Mouse (Mus musculus) midbrain, embryonic 13.5 days (tissue): ENCODE measurements around the gene Esam. TPM values are rescaled to one million over a fixed set of nuclear protein-coding genes. Genes with fewer than 3 reads are reported as not detected.

Experiments used
- ATAC-seq: fragments of 200-750 bp; cut with Nextera tagmentation; 2 replicates; pipeline ENCODE4 v1.8.0; 2017; ENCODE audit warnings: mild to moderate bottlenecking, moderate TSS enrichment, moderate library complexity
- H3K27ac ChIP-seq: fragments of 300-500 bp; sonication (generic); 2 replicates; pipeline ENCODE4 v1.5.1; 2015; ENCODE audit warnings: inconsistent platforms, mild to moderate bottlenecking, moderate library complexity
- H3K27me3 ChIP-seq: fragments of 300-500 bp; sonication (generic); 2 replicates; pipeline ENCODE4 v1.6.1; 2015; ENCODE audit warnings: mild to moderate bottlenecking, inconsistent platforms
- H3K36me3 ChIP-seq: fragments of 300-500 bp; sonication (generic); 2 replicates; pipeline ENCODE4 v1.6.1; 2015; ENCODE audit warnings: mild to moderate bottlenecking, inconsistent platforms
- H3K4me1 ChIP-seq: fragments of 300-500 bp; sonication (generic); replicated peaks from 2 replicates; pipeline ENCODE4 v1.6.1; 2015; ENCODE audit warnings: inconsistent platforms
- H3K4me2 ChIP-seq: fragments of 300-500 bp; sonication (generic); replicated peaks from 2 replicates; pipeline ENCODE4 v1.6.1; 2015; ENCODE audit warnings: moderate library complexity, mild to moderate bottlenecking, inconsistent platforms
- H3K4me3 ChIP-seq: fragments of 300-500 bp; sonication (generic); replicated peaks from 2 replicates; pipeline ENCODE4 v1.5.1; 2015; ENCODE audit warnings: mild to moderate bottlenecking, inconsistent platforms
- H3K9ac ChIP-seq: fragments of 300-500 bp; sonication (generic); replicated peaks from 2 replicates; pipeline ENCODE4 v1.6.1; 2015; ENCODE audit warnings: mild to moderate bottlenecking, inconsistent platforms
- H3K9me3 ChIP-seq: fragments of 300-500 bp; sonication (generic); 2 replicates; pipeline ENCODE4 v1.6.1; 2016; ENCODE audit warnings: mild to moderate bottlenecking, inconsistent platforms
- WGBS: fragments of 180-500 bp; shearing (Covaris S2); methylation state at CpG from one replicate; pipeline ENCODE4 v1.1.7; 2015; 5-methylcytosine and 5-hydroxymethylcytosine counted together
- polyA plus RNA-seq: library from polyadenylated mRNA; unstranded; fragments of >200 nt; fragmentation: Nextera tagmentation; extraction: Ambion mirVana; gene quantifications from 2 replicates; pipeline ENCODE4 v1.2.1, GENCODE M21; 2015

Esam gene
- polyA plus RNA-seq, 1 experiment from 2014 or later: 34.5 TPM

DNA sequence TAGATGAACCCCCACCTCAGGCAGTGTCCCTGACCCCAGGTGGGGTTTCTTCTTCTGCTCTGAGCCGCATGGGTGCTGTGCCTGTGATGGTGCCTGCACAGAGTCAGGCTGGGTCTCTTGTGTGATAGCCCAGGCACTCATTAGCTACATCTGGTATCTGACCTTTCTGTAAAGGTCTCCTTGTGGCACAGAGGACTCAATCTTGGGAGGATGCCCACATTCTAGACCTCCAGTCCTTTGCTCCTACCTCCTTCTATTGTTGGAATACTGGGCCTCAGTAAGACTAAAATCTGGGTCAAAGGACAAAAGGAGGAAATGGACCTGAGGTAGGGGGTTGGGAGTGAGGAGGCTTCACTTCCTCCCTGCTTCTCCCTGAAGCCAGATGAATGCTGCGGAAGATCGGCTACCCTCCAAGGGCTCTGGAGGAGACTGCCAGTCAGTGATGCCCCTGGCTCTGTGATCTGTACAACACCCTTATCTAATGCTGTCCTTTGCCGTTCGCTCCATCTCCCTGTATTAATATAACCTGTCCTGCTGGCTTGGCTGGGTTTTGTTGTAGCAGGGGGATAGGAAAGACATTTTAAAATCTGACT is 9.9 kb downstream of the Esam start:
- no peaks in the 10 kb centered on the region for H3K4me1 ChIP-seq
- no peak for ATAC-seq
- 76% methylated on average over 5 of the region's 5 CpGs for WGBS
- no peak overlapping the region for H3K9ac ChIP-seq
- H3K9me3 ChIP-seq: no peaks in the 10 kb centered on the region
- H3K36me3 ChIP-seq: no peaks in the 10 kb centered on the region
- H3K4me3 ChIP-seq: no peak overlapping the region
- no peak overlapping the region for H3K27ac ChIP-seq
- no peak overlapping the region for H3K4me2 ChIP-seq
- peaks cover 31% of the 10 kb centered on the region for H3K27me3 ChIP-seq

DNA sequence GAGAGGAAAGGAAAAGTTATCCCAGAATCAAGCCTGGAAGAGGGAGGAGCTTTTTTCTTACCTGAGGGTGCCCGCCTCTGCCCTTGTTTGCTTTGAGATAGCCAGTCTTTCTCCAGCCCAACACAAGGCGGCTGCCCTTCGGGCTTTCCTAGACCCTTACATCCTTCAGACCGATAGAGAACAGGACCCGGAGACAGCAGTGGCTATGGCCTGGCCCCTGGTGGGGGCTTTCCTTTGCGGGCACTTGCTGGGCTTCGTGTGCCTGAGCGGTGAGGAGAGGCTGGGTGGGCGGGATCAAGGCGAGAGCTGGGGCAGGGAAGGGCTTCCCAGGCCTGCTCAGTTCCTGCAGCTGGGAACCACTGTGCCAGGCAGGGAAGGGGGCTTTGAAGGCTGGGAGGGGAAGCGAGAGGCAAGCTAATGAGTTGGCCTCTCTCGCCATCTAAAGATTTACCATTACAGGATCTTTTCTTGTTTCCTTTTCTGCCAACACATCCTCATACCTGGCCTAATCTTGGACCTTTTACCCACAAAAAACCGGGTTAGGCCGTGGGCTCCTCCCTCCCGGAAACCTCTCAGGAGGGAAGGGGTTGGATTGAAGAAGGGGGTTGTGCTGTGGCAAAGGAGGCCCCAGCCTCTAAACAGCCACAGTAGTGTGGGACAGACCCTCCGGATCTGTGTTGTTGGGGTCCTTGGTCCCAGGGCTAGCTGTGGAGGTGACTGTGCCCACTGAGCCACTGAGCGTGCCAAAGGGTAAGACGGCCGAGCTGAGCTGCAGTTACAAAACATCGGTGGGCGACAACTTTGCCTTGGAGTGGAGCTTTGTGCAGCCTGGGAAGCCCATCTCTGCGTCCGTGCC is 11.5 kb downstream of the Esam start, which contains the start of gene Vsig2:
Gene Vsig2 (plus strand): TSS at position 86 of the 856 bp plus-strand sequence.
- Histone ChIP-seq H3K27me3 (peaks cover 40% of the 10 kb centered on the region), H3K4me3 (no peak within 1 kb of the TSS), H3K4me2 (no peak within 1 kb of the TSS), H3K9ac (0 out of 2 replicates have a peak within 1 kb of the TSS, but pooled peaks have one; percentile 16), H3K4me1 (peaks cover 5% of the 10 kb centered on the region), H3K36me3 (no peaks in the 10 kb centered on the region), H3K9me3 (no peaks in the 10 kb centered on the region), H3K27ac (no peak within 1 kb of the TSS)
- peak; percentile 59; the same call in 1 of the 2 replicates for ATAC-seq
- WGBS: 47% methylated on average over 23 of the region's 23 CpGs

DNA sequence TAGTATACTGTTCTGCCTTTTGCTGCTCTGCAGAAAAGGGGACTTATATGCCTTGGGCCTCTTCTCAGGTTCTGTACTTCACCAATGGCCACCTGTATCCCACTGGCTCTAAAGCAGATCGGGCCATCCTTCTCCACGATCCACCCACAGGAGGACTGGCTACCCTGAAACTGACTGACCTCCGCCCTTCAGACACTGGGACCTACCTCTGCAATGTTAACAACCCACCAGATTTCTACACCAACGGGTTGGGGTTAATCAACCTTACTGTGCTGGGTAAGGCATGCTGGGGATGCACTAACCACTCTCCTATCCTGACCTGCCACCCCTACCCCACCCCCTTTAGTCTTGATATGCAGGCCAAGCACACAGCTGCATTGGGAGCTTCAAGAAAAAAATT is 12.3 kb downstream of the Esam start:
- Histone ChIP-seq H3K9ac (no peak overlapping the region), H3K27ac (no peak overlapping the region), H3K4me1 (peaks cover 14% of the 10 kb centered on the region), H3K9me3 (no peaks in the 10 kb centered on the region), H3K4me3 (no peak overlapping the region), H3K27me3 (peaks cover 47% of the 10 kb centered on the region), H3K4me2 (no peak overlapping the region), H3K36me3 (no peaks in the 10 kb centered on the region)
- ATAC-seq: no peak
- 93% methylated on average over 4 of the region's 4 CpGs for WGBS

DNA sequence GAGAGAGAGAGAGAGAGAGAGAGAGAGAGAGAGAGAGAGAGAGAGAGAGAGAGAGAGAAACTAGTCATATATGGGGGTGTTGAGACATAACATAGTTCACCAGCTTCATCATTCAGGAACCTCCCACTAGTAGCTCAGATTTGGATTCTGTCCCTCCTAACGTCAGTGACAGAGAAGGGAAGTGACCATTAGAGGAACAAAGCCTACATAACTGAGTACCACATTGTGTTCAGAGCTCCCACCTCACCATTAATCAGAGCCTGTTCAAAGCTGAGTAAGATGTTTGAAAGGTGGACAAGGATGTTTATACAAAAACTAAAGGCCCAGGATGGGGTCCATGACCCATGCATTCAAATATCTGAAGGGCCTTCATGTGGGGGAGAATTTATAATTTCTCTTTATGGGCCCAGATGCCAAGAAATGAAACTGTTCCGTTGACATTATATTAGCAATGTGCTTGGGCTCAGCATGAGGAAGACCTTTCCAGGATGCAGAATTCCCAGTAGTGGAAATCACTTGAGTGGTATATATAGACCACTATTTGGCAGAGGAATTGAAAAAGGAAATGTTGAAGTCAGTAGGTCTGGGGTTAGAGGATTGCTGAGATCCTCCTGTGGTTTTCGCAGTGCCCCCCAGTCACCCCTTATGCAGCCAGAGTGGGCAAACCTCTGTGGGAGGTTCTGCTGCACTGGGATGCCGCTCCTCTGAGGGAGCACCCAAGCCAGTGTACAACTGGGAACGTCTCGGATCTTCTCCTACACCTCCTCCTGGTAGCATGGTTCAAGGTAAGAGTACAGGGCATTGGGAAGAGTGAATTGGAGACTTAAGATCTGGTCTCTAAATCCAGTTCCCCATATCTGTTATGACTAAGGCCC is 13.1 kb downstream of the Esam start:
- Histone ChIP-seq H3K9ac (no peak overlapping the region), H3K4me2 (no peak overlapping the region), H3K4me1 (peaks cover 21% of the 10 kb centered on the region), H3K27me3 (peaks cover 55% of the 10 kb centered on the region), H3K36me3 (no peaks in the 10 kb centered on the region), H3K27ac (no peak overlapping the region), H3K9me3 (no peaks in the 10 kb centered on the region), H3K4me3 (no peak overlapping the region)
- ATAC-seq: no peak
- 86% methylated on average over 6 of the region's 6 CpGs for WGBS

DNA sequence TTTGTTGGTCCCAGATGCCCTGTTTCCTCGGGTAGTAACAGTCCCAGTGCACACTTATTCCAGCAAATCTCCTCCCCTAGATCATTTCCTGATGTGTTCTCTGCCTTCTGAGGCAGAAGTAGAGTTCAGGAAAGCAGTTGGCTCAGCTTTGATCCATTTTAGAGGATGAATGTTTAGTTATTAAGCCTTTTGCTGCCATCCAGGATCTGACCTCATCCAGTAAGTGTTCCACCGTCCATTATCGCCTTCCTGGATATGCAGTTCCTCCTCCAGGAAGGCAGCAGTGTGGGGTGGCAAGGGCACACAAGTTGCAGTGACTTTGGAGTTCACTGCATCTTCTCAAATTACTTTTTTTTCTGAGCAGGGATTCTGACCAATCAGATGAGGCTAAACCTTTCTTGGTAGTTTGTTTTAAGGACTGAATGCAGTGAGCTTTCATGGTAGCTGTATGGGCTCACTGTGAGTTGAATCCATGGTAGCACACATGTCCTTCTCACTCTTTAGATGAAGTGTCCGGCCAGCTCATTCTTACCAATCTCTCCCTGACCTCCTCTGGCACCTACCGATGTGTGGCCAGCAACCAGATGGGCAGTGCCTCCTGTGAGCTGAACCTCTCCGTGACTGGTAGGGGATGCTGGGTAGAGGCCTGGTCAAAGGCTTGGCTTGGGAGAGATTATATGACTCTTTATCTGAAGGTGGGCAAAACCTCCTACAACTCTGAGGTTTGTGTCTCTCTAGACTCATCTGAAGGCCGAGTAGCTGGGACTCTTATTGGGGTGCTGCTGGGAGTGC is 14.2 kb downstream of the Esam start:
- H3K9me3 ChIP-seq: no peaks in the 10 kb centered on the region
- no peak overlapping the region for H3K9ac ChIP-seq
- H3K36me3 ChIP-seq: no peaks in the 10 kb centered on the region
- peaks cover 66% of the 10 kb centered on the region for H3K27me3 ChIP-seq
- peaks cover 21% of the 10 kb centered on the region for H3K4me1 ChIP-seq
- 75% methylated on average over 7 of the region's 7 CpGs for WGBS
- H3K27ac ChIP-seq: no peak overlapping the region
- no peak overlapping the region for H3K4me3 ChIP-seq
- H3K4me2 ChIP-seq: no peak overlapping the region
- no peak for ATAC-seq

DNA sequence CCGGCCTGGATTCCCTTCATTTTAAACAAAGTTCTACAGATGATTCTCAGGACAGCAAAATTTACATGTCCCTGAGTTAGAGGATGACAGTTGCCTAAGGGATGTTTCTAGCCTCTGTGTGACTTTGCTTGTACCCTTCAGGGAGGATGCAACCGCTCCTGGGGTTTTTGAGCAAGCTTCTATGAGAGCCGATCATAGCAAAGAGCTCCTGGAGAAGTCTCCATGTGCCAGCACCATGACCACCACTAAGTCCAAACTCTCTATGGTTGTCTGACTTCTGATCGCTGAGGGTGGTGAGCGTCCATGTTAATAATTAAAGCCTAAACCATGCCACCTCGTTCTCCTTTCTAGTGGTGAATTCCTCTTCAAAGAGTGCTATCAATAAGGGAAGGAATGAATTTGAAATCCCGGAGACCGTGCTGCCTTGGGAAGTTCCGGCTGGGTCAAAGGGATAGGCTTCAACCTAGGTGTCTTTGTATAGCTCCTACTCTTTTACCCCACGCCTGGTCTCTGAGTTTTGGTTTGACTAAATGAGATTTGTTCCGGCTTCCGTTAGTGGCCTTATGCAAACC is 16.1 kb downstream of the Esam start:
- H3K9ac ChIP-seq: no peak overlapping the region
- H3K4me1 ChIP-seq: peaks cover 21% of the 10 kb centered on the region
- WGBS: 27% methylated on average over 12 of the region's 12 CpGs
- no peak overlapping the region for H3K27ac ChIP-seq
- peak overlapping the region; percentile 31 for H3K4me3 ChIP-seq
- peaks cover 74% of the 10 kb centered on the region for H3K27me3 ChIP-seq
- H3K9me3 ChIP-seq: no peaks in the 10 kb centered on the region
- H3K4me2 ChIP-seq: peak overlapping the region; percentile 57
- 0 out of 2 replicates have a peak, but pooled peaks have one; percentile 8 for ATAC-seq
- no peaks in the 10 kb centered on the region for H3K36me3 ChIP-seq

DNA sequence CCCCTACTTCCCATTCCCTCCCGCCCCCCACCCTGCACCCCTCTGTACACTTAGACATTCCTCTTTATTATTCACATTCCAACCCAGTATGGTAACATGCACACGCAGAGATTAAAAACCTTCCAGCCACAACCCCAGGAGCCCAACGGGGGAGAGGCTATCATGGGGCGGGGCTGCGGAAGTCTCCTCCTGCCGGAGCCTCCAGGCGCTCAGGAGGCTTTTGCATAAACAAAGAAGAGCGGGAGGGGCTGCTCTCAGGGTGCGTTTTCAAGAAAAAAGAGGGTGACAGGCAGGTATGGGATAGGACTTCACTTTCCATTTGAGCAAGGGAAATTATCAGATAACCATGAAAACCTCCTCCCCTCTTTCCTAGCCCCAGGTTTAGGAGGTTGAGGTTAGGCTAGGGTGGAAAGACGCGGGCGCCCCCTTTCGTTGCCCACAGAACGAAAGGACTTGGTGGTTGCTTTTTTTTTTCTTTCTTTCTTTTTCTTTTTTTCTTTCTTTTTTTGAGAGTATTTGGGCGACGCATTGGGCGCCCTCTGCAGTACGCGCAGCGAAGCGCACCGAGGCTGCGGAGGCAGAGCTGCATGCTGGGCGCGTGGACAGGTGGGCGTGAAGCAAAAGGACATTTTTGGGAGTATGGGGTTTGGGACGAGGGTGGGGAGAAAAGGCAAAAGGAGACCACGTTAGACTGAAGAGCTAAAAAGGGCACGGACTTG is 16.7 kb downstream of the Esam start:
- Histone ChIP-seq H3K36me3 (no peaks in the 10 kb centered on the region), H3K9ac (peak overlapping the region; percentile 48; the same call in 1 of the 2 replicates), H3K4me3 (peak overlapping the region; percentile 31), H3K27me3 (peaks cover 80% of the 10 kb centered on the region), H3K4me2 (peak overlapping the region; percentile 57), H3K27ac (no peak overlapping the region), H3K4me1 (peaks cover 21% of the 10 kb centered on the region), H3K9me3 (no peaks in the 10 kb centered on the region)
- ATAC-seq: peak; percentile 70
- WGBS: 0% methylated on average over 29 of the region's 29 CpGs

DNA sequence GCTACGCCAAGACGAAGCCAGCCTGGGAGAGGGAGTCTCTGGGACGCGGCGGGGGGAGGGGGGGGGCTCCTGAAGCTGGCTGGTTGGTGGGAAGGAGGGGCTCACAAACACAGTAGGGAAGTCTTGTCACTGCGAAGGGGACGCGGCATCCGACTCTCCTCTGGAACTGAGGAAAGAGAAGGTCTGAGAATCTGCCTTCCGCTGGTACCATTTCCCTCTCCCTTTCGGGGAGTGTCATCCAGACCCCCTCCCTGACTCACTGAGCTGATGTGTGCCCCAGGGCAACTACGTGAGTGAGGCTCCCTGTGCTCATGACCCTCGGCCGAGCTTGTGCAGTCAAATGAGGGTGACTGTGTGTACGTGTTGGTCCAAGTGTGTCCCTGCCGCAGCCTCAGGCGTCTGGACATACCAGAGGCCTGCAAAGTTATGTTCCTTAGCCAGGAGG is 17.3 kb downstream of the Esam start:
- peak overlapping the region; percentile 57 for H3K4me2 ChIP-seq
- WGBS: 6% methylated on average over 17 of the region's 17 CpGs
- H3K4me1 ChIP-seq: peaks cover 21% of the 10 kb centered on the region
- H3K4me3 ChIP-seq: peak overlapping the region; percentile 31
- H3K36me3 ChIP-seq: no peaks in the 10 kb centered on the region
- peak overlapping the region; percentile 48; the same call in 1 of the 2 replicates for H3K9ac ChIP-seq
- ATAC-seq: peak; percentile 69
- peaks cover 86% of the 10 kb centered on the region for H3K27me3 ChIP-seq
- H3K27ac ChIP-seq: no peak overlapping the region
- no peaks in the 10 kb centered on the region for H3K9me3 ChIP-seq

DNA sequence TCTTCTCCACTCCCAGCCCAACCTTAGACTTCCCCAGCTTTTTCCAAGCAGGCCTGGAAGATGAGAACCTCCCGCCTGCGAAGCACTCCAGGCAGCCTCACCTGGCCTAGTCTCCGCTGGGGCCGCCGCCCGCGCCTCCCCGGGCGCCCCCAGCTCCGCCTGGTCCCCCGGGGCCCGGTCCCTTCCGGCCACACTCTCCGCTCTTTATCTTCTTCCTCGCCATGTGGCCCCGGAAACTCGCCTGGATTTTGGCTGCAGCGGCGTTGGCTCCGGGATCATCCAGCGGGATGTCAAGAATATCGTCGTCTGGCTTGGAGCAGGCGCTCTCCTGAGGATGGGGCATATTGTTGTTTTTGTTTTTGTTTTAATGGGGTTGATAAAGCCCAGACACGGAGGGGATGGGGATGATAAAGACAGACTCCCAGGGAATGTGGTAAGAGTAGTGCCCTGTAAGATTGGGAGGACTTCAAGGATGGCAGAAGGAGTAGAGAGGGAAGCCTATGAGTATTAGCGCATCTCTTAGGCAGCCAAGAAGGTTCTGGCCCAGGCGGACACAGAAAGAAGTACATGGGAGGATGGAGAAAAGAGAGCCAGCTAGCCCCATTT is 18.1 kb downstream of the Esam start:
- Histone ChIP-seq H3K27me3 (peaks cover 91% of the 10 kb centered on the region), H3K27ac (no peak overlapping the region), H3K9ac (0 out of 2 replicates have a peak overlapping the region, but pooled peaks have one; percentile 32), H3K4me2 (peak overlapping the region; percentile 57), H3K4me3 (peak overlapping the region; percentile 17; the same call in 1 of the 2 replicates), H3K36me3 (no peaks in the 10 kb centered on the region), H3K9me3 (no peaks in the 10 kb centered on the region), H3K4me1 (peaks cover 21% of the 10 kb centered on the region)
- 7% methylated on average over 27 of the region's 27 CpGs for WGBS
- peak; percentile 13; the same call in 1 of the 2 replicates for ATAC-seq

DNA sequence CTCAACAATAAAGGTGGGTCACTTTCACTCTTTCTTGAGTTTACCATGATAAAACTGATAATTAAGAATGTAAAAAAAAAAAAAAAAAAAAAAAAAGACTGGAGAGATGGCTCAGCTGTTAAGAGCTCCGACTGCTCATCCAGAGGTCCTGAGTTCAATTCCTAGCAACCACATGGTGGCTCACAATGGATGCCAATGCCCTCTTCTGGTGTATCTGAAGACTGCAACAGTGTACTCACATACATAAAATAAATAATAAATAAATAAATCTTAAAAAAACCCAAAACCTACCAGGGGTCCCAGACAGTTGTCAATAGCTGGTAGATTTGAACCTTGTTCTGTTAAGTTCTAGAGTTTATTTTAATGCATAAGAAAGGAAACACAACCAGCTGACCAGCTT is 19.0 kb downstream of the Esam start:
- Histone ChIP-seq H3K4me2 (no peak overlapping the region), H3K9ac (no peak overlapping the region), H3K4me3 (no peak overlapping the region), H3K36me3 (no peaks in the 10 kb centered on the region), H3K9me3 (no peaks in the 10 kb centered on the region), H3K27me3 (peaks cover 95% of the 10 kb centered on the region), H3K27ac (no peak overlapping the region), H3K4me1 (peaks cover 24% of the 10 kb centered on the region)
- 80% methylated on average over 1 of the region's 1 CpGs for WGBS
- ATAC-seq: no peak
